Mouse (Mus musculus) intestine, postnatal 0 days (tissue): ENCODE data around the gene Wasl. TPM values are rescaled to one million over a fixed set of nuclear protein-coding genes. Genes with fewer than 3 reads are reported as not detected.

Source experiments
- ATAC-seq: fragments of 200-750 bp; cut with Nextera tagmentation; 2 replicates; pipeline ENCODE4 v1.8.0; 2017; ENCODE audit warnings: mild to moderate bottlenecking, moderate TSS enrichment, moderate library complexity
- H3K27ac ChIP-seq: fragments of 300-500 bp; sonication (generic); 2 replicates; pipeline ENCODE4 v1.5.1; 2014; ENCODE audit warnings: mild to moderate bottlenecking, low read depth, low read length, moderate library complexity
- H3K27me3 ChIP-seq: fragments of 300-500 bp; sonication (generic); replicated peaks from 2 replicates; pipeline ENCODE4 v1.6.1; 2014; ENCODE audit warnings: low read length, mixed read lengths; ENCODE audit not compliant: control insufficient read depth, insufficient read depth
- H3K36me3 ChIP-seq: fragments of 300-500 bp; sonication (generic); 2 replicates; pipeline ENCODE4 v1.6.1; 2014; ENCODE audit warnings: mild to moderate bottlenecking, moderate library complexity; ENCODE audit not compliant: control insufficient read depth, insufficient read depth
- H3K4me1 ChIP-seq: fragments of 300-500 bp; sonication (generic); replicated peaks from 2 replicates; pipeline ENCODE4 v1.6.1; 2014; ENCODE audit warnings: antibody characterized with exemption, low read length, mixed read lengths; ENCODE audit not compliant: control insufficient read depth, insufficient read depth
- H3K4me2 ChIP-seq: fragments of 300-500 bp; sonication (generic); replicated peaks from 2 replicates; pipeline ENCODE4 v1.6.1; 2014; ENCODE audit warnings: low read depth, mild to moderate bottlenecking, moderate library complexity
- H3K4me3 ChIP-seq: fragments of 300-500 bp; sonication (generic); 2 replicates; pipeline ENCODE4 v1.5.1; 2014; ENCODE audit warnings: low read depth, low read length
- H3K9ac ChIP-seq: fragments of 300-500 bp; sonication (generic); 2 replicates; pipeline ENCODE4 v1.6.1; 2014; ENCODE audit warnings: mild to moderate bottlenecking, low read depth, low read length
- H3K9me3 ChIP-seq: fragments of 300-500 bp; sonication (generic); 2 replicates; pipeline ENCODE4 v1.6.1; 2016; ENCODE audit warnings: mixed run types; ENCODE audit not compliant: control insufficient read depth
- CTCF ChIP-seq: sonication (generic); IDR thresholded peaks from 2 replicates; pipeline ENCODE4 v1.5.1; 2016; ENCODE audit warnings: low read depth, mild to moderate bottlenecking, control low read depth, antibody characterized with exemption, moderate library complexity
- WGBS: fragments of 180-500 bp; shearing (Covaris S2); extraction: QIAGEN DNeasy Blood & Tissue Kit; methylation state at CpG from one replicate; pipeline ENCODE4 v1.1.7; 2014; 5-methylcytosine and 5-hydroxymethylcytosine counted together
- polyA plus RNA-seq: library from polyadenylated mRNA; unstranded; fragments of >200 nt; fragmentation: Nextera tagmentation; extraction: Ambion mirVana; gene quantifications from 2 replicates; pipeline ENCODE4 v1.2.1, GENCODE M21; 2015

Gene Wasl
- polyA plus RNA-seq, 1 experiment from 2014 or later: 103 TPM

GRCm38 (mm10) chr6:24609531-24609930 lies 55.3 kb downstream of the Wasl start:
- ATAC-seq: no peak
- Histone ChIP-seq H3K4me2 (no peak overlapping the region), H3K9me3 (no peaks in the 10 kb centered on the region), H3K9ac (no peak overlapping the region), H3K4me3 (no peak overlapping the region), H3K4me1 (no peaks in the 10 kb centered on the region), H3K27ac (no peak overlapping the region), H3K36me3 (peaks cover 21% of the 10 kb centered on the region), H3K27me3 (no peaks in the 10 kb centered on the region)
- no peak for TF ChIP-seq CTCF
- WGBS: 52% methylated on average over 4 of the region's 4 CpGs

- no peak for TF ChIP-seq CTCF
- Histone ChIP-seq H3K4me2 (no peak overlapping the region), H3K27ac (no peak overlapping the region), H3K9ac (no peak overlapping the region), H3K36me3 (peaks cover 13% of the 10 kb centered on the region; the same call in 1 of the 2 replicates), H3K27me3 (no peaks in the 10 kb centered on the region), H3K4me1 (no peaks in the 10 kb centered on the region), H3K9me3 (no peaks in the 10 kb centered on the region), H3K4me3 (no peak overlapping the region)
- ATAC-seq: no peak
- 89% methylated on average over 3 of the region's 3 CpGs for WGBS
Observed at GRCm38 (mm10) chr6:24608682-24609081, 56.1 kb downstream of the Wasl start.

DNA sequence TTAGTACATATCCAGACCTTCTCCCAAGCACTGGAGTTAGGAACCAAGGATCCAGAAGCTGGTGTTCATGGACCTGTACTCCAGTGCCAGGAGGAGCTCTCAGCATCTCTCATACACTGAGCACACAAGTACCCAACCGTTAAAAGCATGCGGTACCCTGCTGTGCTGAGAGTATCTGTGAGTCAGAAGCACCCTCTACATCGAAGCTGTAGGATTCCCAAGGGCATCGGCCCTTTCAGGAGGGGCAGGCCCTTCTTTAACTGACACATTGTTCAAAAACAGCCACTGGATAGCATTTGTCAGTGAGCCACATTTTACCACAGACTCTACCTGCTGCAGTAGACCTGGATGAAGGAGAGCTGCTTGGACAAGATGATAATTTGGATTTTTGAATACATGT lies 56.7 kb downstream of the Wasl start:
- no peak for ATAC-seq
- H3K9ac ChIP-seq: no peak overlapping the region
- H3K4me1 ChIP-seq: no peaks in the 10 kb centered on the region
- peaks cover 8% of the 10 kb centered on the region; the same call in 1 of the 2 replicates for H3K36me3 ChIP-seq
- no peak overlapping the region for H3K4me3 ChIP-seq
- no peak for TF ChIP-seq CTCF
- no peak overlapping the region for H3K4me2 ChIP-seq
- no peaks in the 10 kb centered on the region for H3K27me3 ChIP-seq
- no peak overlapping the region for H3K27ac ChIP-seq
- no peaks in the 10 kb centered on the region for H3K9me3 ChIP-seq
- WGBS: 83% methylated on average over 4 of the region's 4 CpGs

GRCm38 (mm10) chr6:24607531-24607930 lies 57.3 kb downstream of the Wasl start:
- Histone ChIP-seq H3K36me3 (peaks cover 2% of the 10 kb centered on the region; the same call in 1 of the 2 replicates), H3K4me2 (no peak overlapping the region), H3K27me3 (no peaks in the 10 kb centered on the region), H3K4me3 (no peak overlapping the region), H3K27ac (no peak overlapping the region), H3K4me1 (no peaks in the 10 kb centered on the region), H3K9ac (no peak overlapping the region), H3K9me3 (no peaks in the 10 kb centered on the region)
- ATAC-seq: no peak
- 70% methylated on average over 15 of the region's 15 CpGs for WGBS
- no peak for TF ChIP-seq CTCF

- 72% methylated on average over 10 of the region's 10 CpGs for WGBS
- Histone ChIP-seq H3K4me2 (no peak overlapping the region), H3K9me3 (no peaks in the 10 kb centered on the region), H3K9ac (no peak overlapping the region), H3K27me3 (no peaks in the 10 kb centered on the region), H3K27ac (no peak overlapping the region), H3K4me3 (no peak overlapping the region), H3K36me3 (no peaks in the 10 kb centered on the region), H3K4me1 (no peaks in the 10 kb centered on the region)
- peak; percentile 24; the same call in 1 of the 2 replicates for TF ChIP-seq CTCF
- ATAC-seq: no peak
Observed at GRCm38 (mm10) chr6:24606512-24606911, 58.3 kb downstream of the Wasl start.

GRCm38 (mm10) chr6:24605631-24606030 lies 59.2 kb downstream of the Wasl start:
- 95% methylated on average over 8 of the region's 8 CpGs for WGBS
- TF ChIP-seq CTCF: no peak
- ATAC-seq: no peak

DNA sequence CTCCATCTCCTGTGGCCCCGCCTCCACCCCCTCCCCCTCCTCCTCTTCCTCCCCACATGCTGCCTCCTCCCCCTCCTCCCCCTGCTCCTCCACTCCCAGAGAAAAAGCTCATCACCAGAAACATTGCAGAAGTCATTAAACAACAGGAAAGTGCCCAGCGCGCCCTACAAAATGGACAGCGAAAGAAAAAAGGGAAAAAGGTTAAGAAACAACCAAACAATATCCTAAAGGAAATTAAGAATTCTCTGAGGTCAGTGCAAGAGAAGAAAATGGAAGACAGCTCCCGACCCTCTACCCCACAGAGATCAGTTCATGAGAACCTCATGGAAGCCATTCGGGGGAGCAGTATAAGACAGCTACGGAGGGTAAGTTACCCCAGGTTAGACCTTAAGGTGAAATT lies 60.5 kb downstream of the Wasl start:
- no peak for TF ChIP-seq CTCF
- Histone ChIP-seq H3K9ac (no peak overlapping the region), H3K27me3 (no peaks in the 10 kb centered on the region), H3K4me3 (no peak overlapping the region), H3K36me3 (no peaks in the 10 kb centered on the region), H3K4me2 (no peak overlapping the region), H3K9me3 (no peaks in the 10 kb centered on the region), H3K27ac (no peak overlapping the region), H3K4me1 (no peaks in the 10 kb centered on the region)
- 93% methylated on average over 7 of the region's 7 CpGs for WGBS
- no peak for ATAC-seq

More at GRCm38 (mm10) chr6:24605631-24606030, 59.2 kb downstream of the Wasl start:
- no peaks in the 10 kb centered on the region for H3K36me3 ChIP-seq
- no peak overlapping the region for H3K4me2 ChIP-seq
- no peak overlapping the region for H3K9ac ChIP-seq
- no peaks in the 10 kb centered on the region for H3K9me3 ChIP-seq
- no peak overlapping the region for H3K4me3 ChIP-seq
- no peak overlapping the region for H3K27ac ChIP-seq
- no peaks in the 10 kb centered on the region for H3K4me1 ChIP-seq
- no peaks in the 10 kb centered on the region for H3K27me3 ChIP-seq
